Mouse (Mus musculus): Measurements from ENCODE around the gene Fn1. TPM values are rescaled to one million over a fixed set of nuclear protein-coding genes. Genes with fewer than 3 reads are reported as not detected.

Gene Fn1
- polyA plus RNA-seq, 1 experiment from 2014 or later: 64.7 TPM

- Histone ChIP-seq H3K4me1 (ENCODE audit: control insufficient read depth, insufficient read depth, low read length) (no peaks in the 10 kb centered on the region), H3K36me3 (ENCODE audit: control insufficient read depth, insufficient read depth, low read length) (no peaks in the 10 kb centered on the region), H3K9me3 (ENCODE audit: control insufficient read depth, low read length) (no peaks in the 10 kb centered on the region), H3K27me3 (ENCODE audit: control insufficient read depth, insufficient read depth, low read length) (no peaks in the 10 kb centered on the region), H3K27ac (ENCODE audit: low read depth, low read length) (no peak overlapping the region), H3K4me2 (no peak overlapping the region), H3K4me3 (ENCODE audit: low read depth, low read length) (no peak overlapping the region), H3K9ac (ENCODE audit: low read length) (no peak overlapping the region)
- DNase-seq (ENCODE audit: low spot score, missing footprints) (no peak), ATAC-seq (ENCODE audit: low FRiP score) (no peak)
- 21% methylated on average over 2 of the region's 2 CpGs for WGBS
Observed at GRCm38 (mm10) chr1:71681306-71681705, 28.3 kb upstream of the Fn1 start.

- 81% methylated on average over 8 of the region's 8 CpGs for WGBS
- no peak for DNase-seq (ENCODE audit: low spot score, missing footprints)
- no peaks in the 10 kb centered on the region for H3K9me3 ChIP-seq (ENCODE audit: control insufficient read depth, low read length)
- no peak for ATAC-seq (ENCODE audit: low FRiP score)
- H3K27me3 ChIP-seq (ENCODE audit: control insufficient read depth, insufficient read depth, low read length): no peaks in the 10 kb centered on the region
- no peak overlapping the region for H3K27ac ChIP-seq (ENCODE audit: low read depth, low read length)
- H3K36me3 ChIP-seq (ENCODE audit: control insufficient read depth, insufficient read depth, low read length): no peaks in the 10 kb centered on the region
- H3K4me3 ChIP-seq (ENCODE audit: low read depth, low read length): no peak overlapping the region
- H3K4me2 ChIP-seq: no peak overlapping the region
- H3K9ac ChIP-seq (ENCODE audit: low read length): no peak overlapping the region
- no peaks in the 10 kb centered on the region for H3K4me1 ChIP-seq (ENCODE audit: control insufficient read depth, insufficient read depth, low read length)
Observed at GRCm38 (mm10) chr1:71680046-71680672, 27.2 kb upstream of the Fn1 start.

- no peaks in the 10 kb centered on the region for H3K27me3 ChIP-seq (ENCODE audit: control insufficient read depth, insufficient read depth, low read length)
- H3K4me1 ChIP-seq (ENCODE audit: control insufficient read depth, insufficient read depth, low read length): peaks cover 5% of the 10 kb centered on the region; the same call in 1 of the 2 replicates
- ATAC-seq (ENCODE audit: low FRiP score): no peak
- 81% methylated on average over 2 of the region's 2 CpGs for WGBS
- H3K36me3 ChIP-seq (ENCODE audit: control insufficient read depth, insufficient read depth, low read length): no peaks in the 10 kb centered on the region
- peak; percentile 81 for DNase-seq (ENCODE audit: low spot score, missing footprints)
- H3K27ac ChIP-seq (ENCODE audit: low read depth, low read length): no peak overlapping the region
- H3K4me3 ChIP-seq (ENCODE audit: low read depth, low read length): no peak overlapping the region
- no peak overlapping the region for H3K9ac ChIP-seq (ENCODE audit: low read length)
- H3K4me2 ChIP-seq: no peak overlapping the region
- H3K9me3 ChIP-seq (ENCODE audit: control insufficient read depth, low read length): no peaks in the 10 kb centered on the region
Observed at GRCm38 (mm10) chr1:71675420-71675819, 22.4 kb upstream of the Fn1 start.

GRCm38 (mm10) chr1:71674274-71674673 is 21.3 kb upstream of the Fn1 start:
- DNase-seq (ENCODE audit: low spot score, missing footprints) (peak; percentile 77), ATAC-seq (ENCODE audit: low FRiP score) (no peak)
- Histone ChIP-seq H3K27ac (ENCODE audit: low read depth, low read length) (no peak overlapping the region), H3K27me3 (ENCODE audit: control insufficient read depth, insufficient read depth, low read length) (no peaks in the 10 kb centered on the region), H3K9me3 (ENCODE audit: control insufficient read depth, low read length) (no peaks in the 10 kb centered on the region), H3K36me3 (ENCODE audit: control insufficient read depth, insufficient read depth, low read length) (no peaks in the 10 kb centered on the region), H3K4me3 (ENCODE audit: low read depth, low read length) (no peak overlapping the region), H3K4me1 (ENCODE audit: control insufficient read depth, insufficient read depth, low read length) (peaks cover 5% of the 10 kb centered on the region; the same call in 1 of the 2 replicates), H3K9ac (ENCODE audit: low read length) (no peak overlapping the region), H3K4me2 (no peak overlapping the region)
- WGBS: 82% methylated on average over 4 of the region's 4 CpGs

- Histone ChIP-seq H3K9ac (ENCODE audit: low read length) (0 out of 2 replicates have a peak overlapping the region, but pooled peaks have one; percentile 31), H3K9me3 (ENCODE audit: control insufficient read depth, low read length) (no peaks in the 10 kb centered on the region), H3K36me3 (ENCODE audit: control insufficient read depth, insufficient read depth, low read length) (no peaks in the 10 kb centered on the region), H3K27me3 (ENCODE audit: control insufficient read depth, insufficient read depth, low read length) (no peaks in the 10 kb centered on the region), H3K4me1 (ENCODE audit: control insufficient read depth, insufficient read depth, low read length) (peaks cover 5% of the 10 kb centered on the region; the same call in 1 of the 2 replicates), H3K4me2 (no peak overlapping the region), H3K4me3 (ENCODE audit: low read depth, low read length) (no peak overlapping the region), H3K27ac (ENCODE audit: low read depth, low read length) (no peak overlapping the region)
- DNase-seq (ENCODE audit: low spot score, missing footprints) (peak; percentile 93), ATAC-seq (ENCODE audit: low FRiP score) (peak; percentile 96)
- WGBS: 0% methylated on average over 3 of the region's 3 CpGs
Observed at GRCm38 (mm10) chr1:71673398-71673910, 20.5 kb upstream of the Fn1 start.

GRCm38 (mm10) chr1:71672346-71672745 is 19.3 kb upstream of the Fn1 start:
- Histone ChIP-seq H3K9me3 (ENCODE audit: control insufficient read depth, low read length) (no peaks in the 10 kb centered on the region), H3K27me3 (ENCODE audit: control insufficient read depth, insufficient read depth, low read length) (no peaks in the 10 kb centered on the region), H3K4me1 (ENCODE audit: control insufficient read depth, insufficient read depth, low read length) (peaks cover 5% of the 10 kb centered on the region; the same call in 1 of the 2 replicates), H3K36me3 (ENCODE audit: control insufficient read depth, insufficient read depth, low read length) (no peaks in the 10 kb centered on the region), H3K9ac (ENCODE audit: low read length) (no peak overlapping the region), H3K4me3 (ENCODE audit: low read depth, low read length) (no peak overlapping the region), H3K27ac (ENCODE audit: low read depth, low read length) (no peak overlapping the region), H3K4me2 (no peak overlapping the region)
- no peak for DNase-seq (ENCODE audit: low spot score, missing footprints)
- 86% methylated on average over 3 of the region's 3 CpGs for WGBS
- no peak for ATAC-seq (ENCODE audit: low FRiP score)

GRCm38 (mm10) chr1:71663242-71663641 is 10.2 kb upstream of the Fn1 start:
- Histone ChIP-seq H3K4me3 (ENCODE audit: low read depth, low read length) (no peak overlapping the region), H3K9me3 (ENCODE audit: control insufficient read depth, low read length) (peaks cover 4% of the 10 kb centered on the region; the same call in 1 of the 2 replicates)

GRCm38 (mm10) chr1:71658632-71659031 is 5.6 kb upstream of the Fn1 start:
- H3K4me1 ChIP-seq (ENCODE audit: control insufficient read depth, insufficient read depth, low read length): peaks cover 5% of the 10 kb centered on the region; the same call in 1 of the 2 replicates
- 80% methylated on average over 6 of the region's 6 CpGs for WGBS
- ATAC-seq (ENCODE audit: low FRiP score): no peak
- no peaks in the 10 kb centered on the region for H3K36me3 ChIP-seq (ENCODE audit: control insufficient read depth, insufficient read depth, low read length)
- no peak overlapping the region for H3K4me3 ChIP-seq (ENCODE audit: low read depth, low read length)
- peak; percentile 76 for DNase-seq (ENCODE audit: low spot score, missing footprints)
- no peak overlapping the region for H3K4me2 ChIP-seq
- H3K27ac ChIP-seq (ENCODE audit: low read depth, low read length): no peak overlapping the region
- peaks cover 4% of the 10 kb centered on the region; the same call in 1 of the 2 replicates for H3K9me3 ChIP-seq (ENCODE audit: control insufficient read depth, low read length)
- no peak overlapping the region for H3K9ac ChIP-seq (ENCODE audit: low read length)
- H3K27me3 ChIP-seq (ENCODE audit: control insufficient read depth, insufficient read depth, low read length): no peaks in the 10 kb centered on the region

More at GRCm38 (mm10) chr1:71663242-71663641, 10.2 kb upstream of the Fn1 start:
- DNase-seq (ENCODE audit: low spot score, missing footprints) (peak; percentile 12), ATAC-seq (ENCODE audit: low FRiP score) (no peak)
- Histone ChIP-seq H3K27me3 (ENCODE audit: control insufficient read depth, insufficient read depth, low read length) (no peaks in the 10 kb centered on the region), H3K4me1 (ENCODE audit: control insufficient read depth, insufficient read depth, low read length) (no peaks in the 10 kb centered on the region), H3K4me2 (no peak overlapping the region), H3K27ac (ENCODE audit: low read depth, low read length) (no peak overlapping the region), H3K36me3 (ENCODE audit: control insufficient read depth, insufficient read depth, low read length) (no peaks in the 10 kb centered on the region), H3K9ac (ENCODE audit: low read length) (no peak overlapping the region)
- WGBS: 94% methylated on average over 6 of the region's 6 CpGs

GRCm38 (mm10) chr1:71656309-71656708 is 3.3 kb upstream of the Fn1 start:
- no peaks in the 10 kb centered on the region for H3K9me3 ChIP-seq (ENCODE audit: control insufficient read depth, low read length)
- peaks cover 7% of the 10 kb centered on the region; the same call in 1 of the 2 replicates for H3K4me1 ChIP-seq (ENCODE audit: control insufficient read depth, insufficient read depth, low read length)
- no peak overlapping the region for H3K4me2 ChIP-seq
- no peak overlapping the region for H3K27ac ChIP-seq (ENCODE audit: low read depth, low read length)
- H3K4me3 ChIP-seq (ENCODE audit: low read depth, low read length): no peak overlapping the region
- WGBS: 84% methylated on average over 6 of the region's 6 CpGs
- no peaks in the 10 kb centered on the region for H3K27me3 ChIP-seq (ENCODE audit: control insufficient read depth, insufficient read depth, low read length)
- H3K9ac ChIP-seq (ENCODE audit: low read length): no peak overlapping the region
- no peaks in the 10 kb centered on the region for H3K36me3 ChIP-seq (ENCODE audit: control insufficient read depth, insufficient read depth, low read length)
- ATAC-seq (ENCODE audit: low FRiP score) (no peak), DNase-seq (ENCODE audit: low spot score, missing footprints) (no peak)
